Mouse (Mus musculus): Measurements from ENCODE around the gene Sf3b3.

DNA sequence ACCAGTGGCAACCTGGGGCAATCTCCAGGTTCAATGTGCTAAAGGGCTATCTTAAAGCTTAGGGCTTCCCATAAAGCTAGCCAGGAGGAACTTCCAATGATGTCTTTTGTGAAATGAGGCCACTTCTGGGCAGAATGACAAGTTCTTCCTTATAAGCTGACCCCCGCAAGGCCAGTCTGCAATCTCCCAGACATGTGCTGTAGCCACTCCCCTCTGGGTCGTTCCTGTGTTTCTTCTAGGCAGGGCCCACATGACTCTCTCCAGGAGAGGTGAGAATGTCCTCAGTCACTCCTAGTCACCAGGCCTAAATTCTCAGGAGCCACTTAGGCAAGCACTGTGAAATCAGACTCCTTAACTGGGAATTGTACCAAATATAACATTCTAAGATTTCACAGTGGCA is 36.8 kb downstream of the Sf3b3 start:
- TF ChIP-seq CTCF (IDR thresholded peaks at IDR 0.05 in 2 of 3, conservative IDR thresholded peaks at IDR 0.05 in 1 of 3; ENCODE audit: control insufficient read depth in 1 of 3, insufficient read depth in 1 of 3, low read depth in 2 of 3, low read length in 3 of 3, poor library complexity in 1 of 3, severe bottlenecking in 1 of 3) (no peak), HCFC1 (IDR thresholded peaks at IDR 0.05; ENCODE audit: low read depth, low read length) (no peak), POLR2AphosphoS2 (IDR thresholded peaks at IDR 0.05; ENCODE audit: low read length) (no peak), ZC3H11A (IDR thresholded peaks at IDR 0.05; ENCODE audit: low read depth, low read length) (no peak), TAL1 (IDR thresholded peaks at IDR 0.05; ENCODE audit: low read length) (no peak)
